Mouse (Mus musculus) thymus, postnatal 14 days (tissue): Measurements from ENCODE around the gene Nat14.
A peak's percentile ranks its signal among the peaks of the same experiment; 100 is the strongest.

ENCODE experiments used
- DNase-seq: peaks from one replicate; pipeline ENCODE4 v3.0.0; 2021

Nat14 gene

DNA sequence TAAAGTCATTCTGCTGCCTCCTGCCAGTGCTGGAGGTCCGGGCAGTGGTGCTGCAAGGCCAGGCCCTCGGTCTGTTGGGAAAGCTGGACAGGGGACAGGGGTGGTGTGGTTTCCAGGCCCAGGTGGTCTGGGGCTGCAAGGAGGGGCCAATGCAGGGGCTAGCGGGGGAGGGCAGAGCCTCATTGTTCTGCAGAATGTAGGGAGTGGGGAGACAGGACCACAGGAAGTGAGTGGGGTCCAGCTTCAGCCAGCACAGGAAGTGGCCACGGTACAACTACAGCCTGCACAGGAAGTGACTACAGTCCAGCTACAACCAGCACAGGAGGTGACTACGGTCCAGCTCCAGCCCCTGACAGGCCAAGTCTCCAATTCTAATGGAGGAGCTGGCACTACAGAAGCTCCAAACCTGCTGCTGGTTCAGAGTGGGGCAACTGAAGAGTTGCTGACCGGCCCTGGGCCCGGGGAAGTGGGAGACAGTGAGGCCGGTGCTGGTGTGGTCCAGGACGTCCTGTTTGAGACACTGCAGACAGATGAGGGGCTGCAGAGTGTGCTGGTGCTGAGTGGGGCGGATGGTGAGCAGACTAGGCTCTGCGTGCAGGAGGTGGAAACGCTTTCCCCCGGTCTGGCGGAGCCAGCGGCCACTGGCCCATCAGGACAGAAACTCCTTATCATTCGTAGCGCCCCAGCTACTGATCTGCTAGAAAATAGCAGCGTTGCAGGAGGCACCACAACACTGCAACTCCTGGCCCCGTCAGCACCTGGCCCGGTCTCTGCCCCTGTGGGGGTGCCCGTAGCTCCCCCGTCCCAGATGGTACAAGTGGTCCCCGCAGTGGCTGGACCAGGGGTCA is 628 bp upstream of the Nat14 start:
- DNase-seq = no peak

- peak; percentile 59 for DNase-seq
Measured at GRCm38 (mm10) chr7:4922508-4922907, 680 bp downstream of the Nat14 start.

GRCm38 (mm10) chr7:4922931-4923565 is 1.2 kb downstream of the Nat14 start:
- peak; percentile 44 for DNase-seq

GRCm38 (mm10) chr7:4923586-4924364 is 1.9 kb downstream of the Nat14 start:
- DNase-seq = no peak

- DNase-seq = no peak
Measured at GRCm38 (mm10) chr7:4924483-4924882, 2.7 kb downstream of the Nat14 start.

DNA sequence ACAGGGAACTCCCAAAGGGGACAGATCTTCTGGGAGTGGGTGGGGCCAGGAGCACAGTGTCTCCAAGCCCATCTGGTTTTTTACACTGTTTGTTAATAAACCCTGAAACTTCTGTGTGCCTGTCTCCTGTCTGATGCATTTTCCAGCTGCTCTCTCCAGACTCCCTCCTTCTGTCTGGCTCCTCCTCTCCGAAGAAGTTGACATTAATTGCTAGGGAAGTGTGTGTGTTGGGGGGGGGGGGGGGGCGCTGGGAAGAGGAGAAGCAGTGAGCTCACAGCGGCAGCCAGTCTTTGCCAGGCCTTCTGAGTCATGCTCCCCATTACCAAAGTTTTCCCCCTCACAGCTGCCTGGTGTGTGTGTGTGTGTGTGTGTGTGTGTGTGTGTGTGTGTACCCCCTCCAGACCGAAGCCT is 3.1 kb downstream of the Nat14 start:
- no peak for DNase-seq

DNA sequence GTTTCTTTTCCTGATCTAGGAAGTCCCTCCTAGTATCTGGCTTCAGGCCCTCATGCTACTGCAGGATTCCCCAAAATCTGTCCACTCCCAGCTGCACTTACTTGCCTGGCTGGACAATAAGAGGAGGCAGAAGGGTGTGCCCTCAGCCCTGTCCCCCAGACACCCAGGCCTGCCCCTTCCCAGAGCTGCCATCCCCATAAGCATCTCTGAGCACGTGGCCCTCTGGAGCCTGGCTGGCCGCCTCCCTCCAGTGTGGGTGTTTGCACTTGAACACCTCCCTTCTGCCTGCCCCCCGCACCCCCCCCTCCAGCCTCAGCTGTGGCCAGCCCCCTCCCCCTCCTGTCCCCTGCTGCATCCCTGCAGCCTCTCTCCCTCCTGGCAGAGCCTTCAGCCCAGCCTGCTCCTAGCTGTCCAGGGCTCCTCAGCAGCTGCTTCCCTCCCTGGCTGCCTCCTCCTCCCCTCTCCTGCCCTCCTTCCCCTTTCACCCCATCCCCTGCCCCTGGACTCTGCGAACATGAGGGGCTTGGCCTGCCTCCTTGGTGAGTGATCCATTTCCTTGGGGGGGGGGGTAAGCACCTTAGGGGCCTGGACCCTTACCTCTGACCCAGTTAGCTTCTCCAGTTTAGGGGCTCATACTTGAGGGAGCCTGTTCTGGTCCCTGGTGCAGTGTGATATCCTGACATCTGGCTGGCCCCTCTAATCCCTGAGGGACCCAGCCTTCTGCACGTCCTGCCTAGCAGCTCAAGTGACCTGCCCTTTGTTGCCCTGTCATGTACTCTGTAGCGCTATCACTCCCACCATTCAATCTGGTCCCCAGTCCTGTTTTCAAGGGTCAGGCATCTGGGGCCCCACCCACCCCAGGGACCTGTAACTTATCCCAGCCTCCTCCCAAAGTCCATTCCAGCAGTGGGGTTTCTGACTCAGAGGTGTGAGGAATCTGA is 3.9 kb downstream of the Nat14 start, which contains the start of gene Ssc5d:
Gene Ssc5d (plus strand): TSS at position 345 of the 941 bp plus-strand sequence.
- no peak for DNase-seq

GRCm38 (mm10) chr7:4926849-4927248 is 5.0 kb downstream of the Nat14 start:
- no peak for DNase-seq

- no peak for DNase-seq
Measured at GRCm38 (mm10) chr7:4927711-4928110, 5.9 kb downstream of the Nat14 start.

DNA sequence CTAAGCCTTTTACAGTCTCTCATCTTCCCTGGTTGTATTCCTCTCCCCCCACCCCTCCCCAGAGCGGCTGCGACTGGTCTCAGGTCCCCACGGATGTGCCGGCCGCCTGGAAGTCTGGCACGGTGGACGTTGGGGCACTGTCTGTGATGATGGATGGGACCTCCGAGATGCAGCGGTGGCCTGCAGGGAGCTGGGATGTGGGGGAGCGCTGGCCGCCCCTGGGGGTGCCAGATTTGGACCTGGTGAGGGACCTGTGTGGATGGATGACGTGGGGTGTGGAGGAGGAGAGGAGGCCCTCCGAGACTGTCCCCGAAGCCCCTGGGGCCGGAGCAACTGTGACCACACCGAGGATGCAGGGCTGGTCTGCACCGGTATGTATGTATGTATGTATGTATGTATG is 6.5 kb downstream of the Nat14 start:
- DNase-seq = no peak

DNA sequence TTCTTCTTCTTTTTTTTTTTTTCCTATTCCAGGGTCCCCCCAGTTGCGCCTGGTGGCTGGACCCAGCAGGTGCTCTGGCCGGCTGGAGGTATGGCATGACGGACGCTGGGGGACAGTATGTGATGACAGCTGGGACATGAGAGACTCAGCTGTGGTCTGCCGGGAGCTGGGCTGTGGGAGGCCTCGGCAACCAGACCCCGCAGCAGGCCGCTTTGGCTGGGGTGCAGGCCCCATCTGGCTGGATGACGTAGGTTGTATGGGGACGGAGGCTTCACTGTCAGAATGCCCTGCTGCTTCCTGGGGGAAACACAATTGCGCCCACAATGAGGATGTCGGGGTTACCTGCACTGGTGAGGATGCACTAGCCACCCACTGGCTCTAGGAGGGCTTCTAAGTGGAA is 11.3 kb downstream of the Nat14 start:
- DNase-seq = no peak

DNA sequence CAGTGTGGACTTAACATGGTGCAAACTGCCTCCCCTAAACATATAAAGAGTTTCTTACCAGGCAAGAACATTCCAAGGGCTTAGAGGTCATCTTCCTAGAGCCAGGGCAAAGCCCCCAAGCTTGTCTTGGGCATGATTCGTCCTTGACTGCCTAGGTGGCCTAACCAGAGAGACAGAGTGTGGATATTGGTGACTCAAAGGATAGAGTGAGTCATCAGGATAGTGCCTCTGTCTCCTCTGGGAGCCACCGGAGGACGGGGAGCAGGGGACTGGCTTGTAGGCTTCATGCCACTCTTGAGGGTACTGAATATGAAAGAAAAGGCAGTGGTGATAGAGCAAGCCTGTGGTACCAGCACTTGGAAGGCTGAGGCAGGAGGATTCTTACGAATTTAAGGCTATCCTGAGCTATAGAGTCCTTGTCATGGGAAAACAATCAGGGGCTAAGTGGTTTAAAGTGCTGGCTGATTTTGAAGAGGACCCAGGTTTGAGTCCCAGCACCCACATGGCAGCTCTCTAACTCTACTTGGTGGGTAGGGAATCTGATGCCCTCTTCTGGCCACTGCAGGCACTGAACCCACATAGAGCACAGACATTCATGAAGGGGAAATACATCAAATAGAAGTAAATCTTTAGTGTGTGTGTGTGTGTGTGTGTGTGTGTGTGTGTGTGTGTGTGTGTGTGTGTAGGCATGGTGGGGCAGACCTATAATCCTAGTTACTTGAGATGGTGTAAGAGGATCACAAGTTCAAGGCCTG is 12.5 kb downstream of the Nat14 start:
- DNase-seq = no peak

DNA sequence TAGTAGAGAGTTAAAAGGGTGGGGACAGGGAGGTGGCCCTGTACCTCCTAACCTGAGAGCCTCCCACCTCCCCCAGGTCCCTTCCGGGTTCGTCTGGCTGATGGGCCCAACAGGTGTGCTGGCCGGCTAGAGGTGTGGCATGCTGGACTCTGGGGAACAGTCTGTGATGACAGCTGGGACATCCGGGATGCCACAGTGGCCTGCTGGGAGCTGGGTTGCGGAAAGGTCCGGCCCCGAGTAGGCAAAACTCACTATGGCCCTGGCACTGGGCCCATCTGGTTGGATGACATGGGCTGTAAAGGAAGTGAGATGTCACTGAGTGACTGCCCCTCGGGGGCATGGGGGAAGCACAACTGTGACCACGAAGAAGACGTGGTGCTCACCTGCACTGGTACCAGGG is 15.0 kb downstream of the Nat14 start:
- no peak for DNase-seq

DNA sequence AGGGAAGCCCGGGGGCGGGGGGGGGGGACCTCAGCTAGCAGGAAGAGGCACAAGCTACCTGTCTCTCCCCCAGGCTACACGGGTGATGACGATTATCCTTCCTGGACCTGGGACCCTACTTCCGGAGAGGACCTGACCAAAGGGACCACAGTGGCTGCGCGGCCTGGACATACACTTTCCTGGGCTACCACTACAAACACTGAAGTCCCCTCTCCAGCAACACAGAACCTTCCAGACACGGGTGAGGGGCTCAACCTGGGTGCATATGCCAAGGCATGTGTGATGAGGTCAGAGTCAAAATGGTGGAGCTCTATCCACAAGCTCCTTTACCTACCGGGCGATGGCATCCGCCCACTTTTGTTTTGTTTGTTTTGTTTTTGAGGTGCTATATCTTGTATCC is 15.6 kb downstream of the Nat14 start:
- DNase-seq = no peak

GRCm38 (mm10) chr7:4938456-4938855 is 16.6 kb downstream of the Nat14 start:
- DNase-seq = peak; percentile 84

DNA sequence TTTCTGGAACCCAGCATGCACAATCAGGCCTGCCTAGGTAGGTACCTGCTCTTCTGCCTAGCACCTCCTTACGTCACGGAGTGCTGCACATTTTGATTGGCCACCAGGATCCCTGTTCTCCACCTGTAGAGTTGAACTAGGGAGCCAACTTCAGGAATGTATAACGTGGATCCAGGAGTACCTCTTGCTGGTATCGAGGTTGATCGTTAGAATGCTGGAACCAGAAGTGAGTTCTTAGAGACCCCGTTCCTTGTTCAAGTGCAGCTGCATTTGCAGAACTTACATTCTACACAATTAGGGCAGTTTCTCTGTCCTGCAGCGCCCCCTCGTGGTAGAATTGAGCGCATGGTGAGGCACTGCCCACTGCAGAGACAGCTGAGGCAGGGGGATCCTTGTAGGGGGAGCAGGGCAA is 18.2 kb downstream of the Nat14 start:
- peak; percentile 87 for DNase-seq

- DNase-seq = no peak
Measured at GRCm38 (mm10) chr7:4942673-4943072, 20.8 kb downstream of the Nat14 start.

DNA sequence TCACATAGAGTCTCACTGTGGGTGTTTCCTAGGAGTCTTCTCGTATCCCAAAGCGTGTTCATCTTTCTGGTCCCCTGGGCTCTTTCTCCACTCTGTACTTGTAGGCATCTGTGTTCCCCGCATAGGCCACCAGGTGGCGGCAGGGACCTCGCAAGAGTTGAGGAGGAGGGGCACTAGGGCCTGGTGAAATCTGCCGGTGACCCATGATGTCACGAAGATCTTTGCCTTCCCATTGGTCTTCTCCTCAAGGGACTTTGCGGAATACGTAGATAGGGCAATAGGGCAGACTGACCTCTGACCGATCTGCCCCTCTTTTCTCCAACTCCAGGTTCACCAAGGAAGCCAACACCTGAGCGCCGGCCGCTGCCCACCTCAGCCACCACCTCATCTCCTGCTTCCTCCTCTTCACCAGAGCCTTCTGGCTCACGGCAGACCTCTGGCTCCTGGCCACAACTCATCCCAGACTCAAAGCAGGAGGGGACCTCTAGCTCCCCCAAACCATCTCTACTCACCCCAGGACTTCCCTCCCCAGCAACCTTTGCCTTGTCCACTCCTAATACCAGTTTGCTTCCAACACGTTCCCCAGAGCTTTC is 21.5 kb downstream of the Nat14 start:
- peak; percentile 93 for DNase-seq

GRCm38 (mm10) chr7:4947855-4948254 is 26.0 kb downstream of the Nat14 start:
- DNase-seq = no peak

GRCm38 (mm10) chr7:4948386-4948785 is 26.6 kb downstream of the Nat14 start:
- DNase-seq = no peak
